Mouse (Mus musculus) forebrain, postnatal 0 days (tissue): ENCODE data around the gene Scaf1. TPM values are rescaled to one million over a fixed set of nuclear protein-coding genes. Genes with fewer than 3 reads are reported as not detected.

Source experiments
- ATAC-seq: fragments of 200-750 bp; cut with Nextera tagmentation; 2 replicates; pipeline ENCODE4 v1.8.0; 2017; ENCODE audit warnings: mild to moderate bottlenecking, moderate library complexity
- DNase-seq: peaks from one replicate; pipeline ENCODE4 v3.0.0-alpha.2; 2015
- H3K27ac ChIP-seq: fragments of 300-500 bp; sonication (generic); 2 replicates; pipeline ENCODE4 v1.5.1; 2014; ENCODE audit warnings: low read depth, mild to moderate bottlenecking, antibody characterized with exemption, low read length, moderate library complexity, mixed read lengths
- H3K27me3 ChIP-seq: fragments of 300-500 bp; sonication (generic); 2 replicates; pipeline ENCODE4 v1.6.1; 2014; ENCODE audit warnings: mild to moderate bottlenecking, low read length, mixed read lengths; ENCODE audit not compliant: insufficient read depth
- H3K36me3 ChIP-seq: fragments of 300-500 bp; sonication (generic); 2 replicates; pipeline ENCODE4 v1.6.1; 2014; ENCODE audit warnings: mild to moderate bottlenecking, moderate library complexity; ENCODE audit not compliant: insufficient read depth
- H3K4me1 ChIP-seq: fragments of 300-500 bp; sonication (generic); 2 replicates; pipeline ENCODE4 v1.6.1; 2014; ENCODE audit warnings: antibody characterized with exemption; ENCODE audit not compliant: insufficient read depth
- H3K4me2 ChIP-seq: fragments of 300-500 bp; sonication (generic); 2 replicates; pipeline ENCODE4 v1.6.1; 2014; ENCODE audit warnings: low read depth, mild to moderate bottlenecking, moderate library complexity
- H3K4me3 ChIP-seq: fragments of 300-500 bp; sonication (generic); 2 replicates; pipeline ENCODE4 v1.5.1; 2014; ENCODE audit warnings: low read depth, low read length, mixed read lengths
- H3K9ac ChIP-seq: fragments of 300-500 bp; sonication (generic); 2 replicates; pipeline ENCODE4 v1.6.1; 2014; ENCODE audit warnings: mild to moderate bottlenecking
- H3K9me3 ChIP-seq: fragments of 300-500 bp; sonication (generic); 2 replicates; pipeline ENCODE4 v1.6.1; 2016; ENCODE audit warnings: low read length
- CTCF ChIP-seq: sonication (generic); IDR thresholded peaks from 2 replicates; pipeline ENCODE4 v1.5.1; 2016; ENCODE audit warnings: antibody characterized with exemption, control low read depth, low read depth
- WGBS: fragments of 180-500 bp; shearing (Covaris S2); extraction: QIAGEN DNeasy Blood & Tissue Kit; methylation state at CpG from one replicate; pipeline ENCODE4 v1.1.7; 2014; 5-methylcytosine and 5-hydroxymethylcytosine counted together
- polyA plus RNA-seq: library from polyadenylated mRNA; unstranded; fragments of >200 nt; fragmentation: Nextera tagmentation; extraction: Ambion mirVana; gene quantifications from 2 replicates; pipeline ENCODE4 v1.2.1, GENCODE M21; 2015
- total RNA-seq: library from RNA; depleted of rRNA; stranded (reverse); fragments of >200 nt; gene quantifications from 2 replicates; pipeline ENCODE4 v1.2.3, GENCODE M21; 2014

The Scaf1 gene
- total and polyA plus RNA-seq, 2 experiments from 2014 or later = 50.0 to 72.5 TPM

DNA sequence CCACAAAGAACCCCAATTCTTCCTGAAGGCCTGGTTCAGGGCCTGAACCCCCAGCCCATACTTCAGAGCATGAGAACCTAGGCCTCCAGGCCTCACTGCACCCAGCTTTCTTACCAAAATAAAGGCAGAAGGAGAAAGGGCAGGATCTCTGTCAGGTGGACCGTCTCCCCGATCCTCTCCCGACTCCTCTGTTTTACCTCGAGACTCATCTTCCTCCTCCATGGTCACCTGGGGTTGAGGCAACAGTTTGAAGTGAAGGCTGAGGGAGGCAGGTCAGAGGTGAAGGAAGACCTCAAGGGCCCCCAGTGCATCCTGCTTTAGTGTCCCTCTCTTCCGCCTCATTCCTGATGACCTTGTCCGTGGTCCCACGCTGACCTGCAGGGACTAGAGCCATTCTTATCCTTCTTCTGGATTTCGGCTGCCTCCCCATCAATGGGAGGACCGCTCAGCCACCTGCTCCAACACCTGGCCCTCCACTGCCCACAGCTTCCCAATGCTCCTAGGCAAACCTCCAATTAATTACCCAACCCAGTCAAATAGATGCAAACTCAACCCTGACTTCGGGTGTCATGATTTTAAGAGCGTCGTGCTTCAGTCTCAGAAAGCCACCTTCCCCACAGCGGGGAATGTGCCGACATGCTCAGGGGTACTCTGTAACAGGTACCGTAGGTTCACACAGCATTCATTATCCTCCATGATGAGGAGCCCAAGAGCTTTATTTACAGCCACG, 2.6 kb downstream of the Scaf1 start:
- no peak overlapping the region for H3K27ac ChIP-seq
- H3K4me3 ChIP-seq = no peak overlapping the region
- TF ChIP-seq CTCF = no peak
- no peaks in the 10 kb centered on the region for H3K27me3 ChIP-seq
- H3K36me3 ChIP-seq = peaks cover 48% of the 10 kb centered on the region
- ATAC-seq (no peak), DNase-seq (no peak)
- no peaks in the 10 kb centered on the region for H3K9me3 ChIP-seq
- H3K9ac ChIP-seq = no peak overlapping the region
- 96% methylated on average over 16 of the region's 16 CpGs for WGBS
- H3K4me2 ChIP-seq = no peak overlapping the region
- H3K4me1 ChIP-seq = peaks cover 17% of the 10 kb centered on the region

DNA sequence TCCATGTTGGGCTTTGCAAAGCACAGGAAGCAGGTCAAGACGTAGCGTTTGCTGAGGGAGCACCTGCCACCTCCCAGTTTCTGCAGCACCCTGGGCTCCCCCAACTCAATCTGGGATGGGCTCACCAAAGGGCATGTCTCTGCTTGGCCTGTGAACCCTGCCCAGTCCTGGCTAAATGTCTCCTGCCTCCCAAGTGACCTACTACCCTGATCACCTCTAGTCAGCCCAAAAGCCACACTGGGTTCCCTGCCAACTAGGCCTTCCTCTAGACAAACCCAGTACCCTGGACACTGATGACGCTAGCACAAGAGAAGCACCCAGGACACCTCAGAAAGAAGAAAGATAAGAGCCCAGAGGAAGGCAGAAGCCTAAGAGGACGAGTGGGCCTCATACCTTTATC, 3.3 kb downstream of the Scaf1 start:
- 85% methylated on average over 4 of the region's 4 CpGs for WGBS
- TF ChIP-seq CTCF = no peak
- Histone ChIP-seq H3K27ac (no peak overlapping the region), H3K36me3 (peaks cover 55% of the 10 kb centered on the region), H3K4me1 (peaks cover 17% of the 10 kb centered on the region), H3K9me3 (no peaks in the 10 kb centered on the region), H3K4me3 (no peak overlapping the region), H3K9ac (no peak overlapping the region), H3K4me2 (no peak overlapping the region), H3K27me3 (no peaks in the 10 kb centered on the region)
- ATAC-seq (no peak), DNase-seq (no peak)

DNA sequence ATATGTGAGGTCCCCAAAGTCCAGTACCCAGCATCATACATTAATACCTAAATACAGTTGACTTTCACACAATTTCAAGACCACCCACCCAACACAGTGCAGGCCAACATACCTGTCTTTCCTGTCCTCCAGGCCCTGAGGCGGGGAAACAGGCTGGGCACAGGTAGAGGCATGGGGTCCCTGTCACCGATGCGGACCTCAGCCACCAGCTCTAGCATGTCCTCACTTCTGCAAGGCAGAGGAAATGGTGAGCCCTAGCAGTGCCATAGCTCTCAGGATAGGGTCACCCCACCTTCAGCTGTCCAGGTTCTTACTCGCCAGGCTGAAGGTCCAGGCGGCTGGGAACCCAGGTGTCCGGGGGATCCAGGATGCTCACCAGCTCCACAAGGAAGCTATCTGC, 4.2 kb downstream of the Scaf1 start:
- Histone ChIP-seq H3K9ac (no peak overlapping the region), H3K4me1 (peaks cover 15% of the 10 kb centered on the region), H3K27me3 (no peaks in the 10 kb centered on the region), H3K4me2 (no peak overlapping the region), H3K27ac (no peak overlapping the region), H3K36me3 (peaks cover 63% of the 10 kb centered on the region), H3K9me3 (no peaks in the 10 kb centered on the region), H3K4me3 (no peak overlapping the region)
- 95% methylated on average over 6 of the region's 6 CpGs for WGBS
- DNase-seq (no peak), ATAC-seq (no peak)
- no peak for TF ChIP-seq CTCF

DNA sequence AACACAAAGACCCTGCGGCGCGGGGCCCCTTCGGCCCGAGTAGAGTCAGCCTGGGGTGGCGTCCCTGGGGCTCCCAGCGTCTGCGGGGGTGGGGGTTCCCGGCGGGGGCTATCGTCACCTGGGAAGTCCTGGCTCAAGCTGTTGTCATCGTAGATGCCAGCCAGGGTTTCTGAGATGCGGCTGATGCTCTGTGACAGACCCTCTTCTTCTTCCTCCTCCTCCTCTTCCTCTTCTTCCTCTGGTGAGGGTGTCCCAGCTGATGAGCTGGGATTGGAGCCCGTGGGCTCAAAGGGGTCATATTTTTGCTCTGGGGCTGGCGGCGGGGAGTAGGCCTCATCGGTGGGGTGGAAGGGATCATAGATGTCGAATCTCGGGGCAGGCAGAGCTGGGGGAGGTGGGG, 7.8 kb downstream of the Scaf1 start:
- ATAC-seq (no peak), DNase-seq (no peak)
- H3K27ac ChIP-seq = no peak overlapping the region
- no peak for TF ChIP-seq CTCF
- H3K9me3 ChIP-seq = no peaks in the 10 kb centered on the region
- H3K27me3 ChIP-seq = no peaks in the 10 kb centered on the region
- 96% methylated on average over 19 of the region's 19 CpGs for WGBS
- no peak overlapping the region for H3K9ac ChIP-seq
- no peak overlapping the region for H3K4me3 ChIP-seq
- H3K4me2 ChIP-seq = no peak overlapping the region
- H3K36me3 ChIP-seq = peaks cover 89% of the 10 kb centered on the region
- no peaks in the 10 kb centered on the region for H3K4me1 ChIP-seq

DNA sequence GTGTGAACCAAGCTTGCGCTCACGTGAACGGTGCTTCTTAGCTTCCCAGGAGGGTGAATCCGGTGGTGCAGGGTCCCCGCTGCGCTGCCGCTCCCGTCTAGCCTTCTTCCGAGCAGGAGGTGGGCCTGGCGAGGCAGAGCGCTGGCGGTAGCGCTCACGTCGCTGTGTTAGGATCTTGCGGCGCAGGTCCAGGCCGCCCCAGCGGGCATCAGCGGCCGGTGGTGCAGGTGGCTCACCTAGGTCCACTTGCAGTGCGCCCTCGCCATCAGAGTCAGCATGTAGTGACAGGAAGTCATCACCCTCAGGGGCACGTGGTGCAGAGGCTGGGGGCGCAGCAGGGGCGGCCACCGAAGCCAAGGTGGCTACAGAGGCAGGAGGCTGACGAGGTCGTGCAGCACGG, 8.3 kb downstream of the Scaf1 start:
- Histone ChIP-seq H3K27ac (no peak overlapping the region), H3K9me3 (no peaks in the 10 kb centered on the region), H3K4me3 (no peak overlapping the region), H3K9ac (no peak overlapping the region), H3K4me1 (no peaks in the 10 kb centered on the region), H3K4me2 (no peak overlapping the region), H3K27me3 (no peaks in the 10 kb centered on the region), H3K36me3 (peaks cover 90% of the 10 kb centered on the region)
- WGBS = 96% methylated on average over 30 of the region's 30 CpGs
- DNase-seq = no peak
- no peak for ATAC-seq
- TF ChIP-seq CTCF = no peak

DNA sequence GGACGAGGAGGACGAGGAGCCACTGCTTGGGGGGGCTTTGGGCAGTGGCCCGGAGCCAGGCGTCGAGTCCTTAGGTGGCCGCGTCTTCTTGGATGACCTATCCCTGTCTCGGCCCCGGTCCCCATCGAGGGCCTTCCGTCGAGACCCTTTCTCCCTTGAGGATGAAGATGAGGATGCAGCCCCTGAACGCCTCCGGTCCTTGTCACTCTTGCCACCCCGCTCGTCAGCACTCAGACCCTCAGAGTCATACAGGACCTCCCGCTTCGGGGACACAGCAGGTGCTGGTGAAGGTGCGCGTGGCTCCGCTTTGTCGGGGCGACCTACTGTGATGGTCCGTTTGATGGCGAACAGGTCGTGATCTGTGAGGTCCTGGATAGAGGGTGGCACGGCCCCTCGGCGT, 9.0 kb downstream of the Scaf1 start:
- no peak overlapping the region for H3K4me3 ChIP-seq
- no peak for TF ChIP-seq CTCF
- H3K27ac ChIP-seq = no peak overlapping the region
- no peaks in the 10 kb centered on the region for H3K9me3 ChIP-seq
- peaks cover 90% of the 10 kb centered on the region for H3K36me3 ChIP-seq
- WGBS = 96% methylated on average over 29 of the region's 29 CpGs
- H3K4me1 ChIP-seq = no peaks in the 10 kb centered on the region
- H3K4me2 ChIP-seq = no peak overlapping the region
- DNase-seq (no peak), ATAC-seq (no peak)
- no peak overlapping the region for H3K9ac ChIP-seq
- no peaks in the 10 kb centered on the region for H3K27me3 ChIP-seq

DNA sequence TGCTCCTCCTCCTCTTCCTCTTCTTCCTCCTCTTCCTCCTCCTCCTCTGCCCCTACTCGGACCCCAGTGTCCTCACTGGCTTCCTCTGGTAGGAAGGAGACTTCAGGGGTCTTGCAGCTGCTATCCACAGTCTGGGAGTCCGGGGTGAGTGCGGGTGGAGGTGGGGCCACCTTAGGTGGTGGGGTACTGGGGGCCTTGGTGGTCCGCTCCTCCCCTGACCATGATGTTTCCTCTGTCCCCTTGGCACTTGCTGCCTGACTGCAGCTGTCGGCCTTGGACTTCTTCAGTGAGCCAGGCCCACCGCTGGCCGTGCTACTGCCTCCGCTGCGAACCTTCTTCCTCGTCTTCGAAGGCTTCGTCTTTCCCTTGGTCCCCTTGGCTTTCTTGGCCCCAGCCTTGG, 9.7 kb downstream of the Scaf1 start:
- H3K4me2 ChIP-seq = no peak overlapping the region
- H3K4me1 ChIP-seq = no peaks in the 10 kb centered on the region
- no peak overlapping the region for H3K4me3 ChIP-seq
- no peak for DNase-seq
- peaks cover 90% of the 10 kb centered on the region for H3K36me3 ChIP-seq
- no peak overlapping the region for H3K27ac ChIP-seq
- TF ChIP-seq CTCF = no peak
- no peak for ATAC-seq
- no peaks in the 10 kb centered on the region for H3K9me3 ChIP-seq
- WGBS = 94% methylated on average over 12 of the region's 12 CpGs
- no peak overlapping the region for H3K9ac ChIP-seq
- no peaks in the 10 kb centered on the region for H3K27me3 ChIP-seq
